Mouse (Mus musculus) stomach, embryonic 14.5 days (tissue): Measurements from ENCODE around the gene Crls1. TPM values are rescaled to one million over a fixed set of nuclear protein-coding genes. Genes with fewer than 3 reads are reported as not detected.

Experiments used
- ATAC-seq: fragments of 200-750 bp; cut with Nextera tagmentation; 2 replicates; pipeline ENCODE4 v1.8.0; 2017; ENCODE audit warnings: low read depth, moderate TSS enrichment; ENCODE audit not compliant: insufficient number of reproducible peaks, insufficient read depth, low FRiP score
- H3K27ac ChIP-seq: fragments of 300-500 bp; sonication (generic); 2 replicates; pipeline ENCODE4 v1.5.1; 2014; ENCODE audit warnings: mild to moderate bottlenecking, low read length, moderate library complexity, mixed read lengths
- H3K27me3 ChIP-seq: fragments of 300-500 bp; sonication (generic); 2 replicates; pipeline ENCODE4 v1.6.1; 2014; ENCODE audit warnings: low read length, control low read depth, mixed read lengths; ENCODE audit not compliant: control insufficient read depth, insufficient read depth
- H3K36me3 ChIP-seq: fragments of 300-500 bp; sonication (generic); 2 replicates; pipeline ENCODE4 v1.6.1; 2014; ENCODE audit warnings: mild to moderate bottlenecking, control low read depth, low read length, moderate library complexity, mixed read lengths; ENCODE audit not compliant: control insufficient read depth, insufficient read depth
- H3K4me1 ChIP-seq: fragments of 300-500 bp; sonication (generic); 2 replicates; pipeline ENCODE4 v1.6.1; 2014; ENCODE audit warnings: low read length, control low read depth, mixed read lengths; ENCODE audit not compliant: control insufficient read depth, insufficient read depth
- H3K4me2 ChIP-seq: fragments of 300-500 bp; sonication (generic); replicated peaks from 2 replicates; pipeline ENCODE4 v1.6.1; 2014; ENCODE audit warnings: low read depth, low read length, control low read depth
- H3K4me3 ChIP-seq: fragments of 300-500 bp; sonication (generic); 2 replicates; pipeline ENCODE4 v1.5.1; 2014; ENCODE audit warnings: low read depth, low read length, control low read depth
- H3K9ac ChIP-seq: fragments of 300-500 bp; sonication (generic); replicated peaks from 2 replicates; pipeline ENCODE4 v1.6.1; 2014; ENCODE audit warnings: low read depth, mild to moderate bottlenecking, control low read depth, low read length, moderate library complexity, mixed read lengths
- H3K9me3 ChIP-seq: fragments of 300-500 bp; sonication (generic); 2 replicates; pipeline ENCODE4 v1.6.1; 2016; ENCODE audit warnings: low read depth, low read length, control low read depth; ENCODE audit not compliant: control insufficient read depth
- WGBS: fragments of 180-500 bp; shearing (Covaris S2); extraction: QIAGEN DNeasy Blood & Tissue Kit; methylation state at CpG from one replicate; pipeline ENCODE4 v1.1.7; 2014; 5-methylcytosine and 5-hydroxymethylcytosine counted together
- polyA plus RNA-seq: library from polyadenylated mRNA; unstranded; fragments of >200 nt; fragmentation: Nextera tagmentation; extraction: Ambion mirVana; gene quantifications from 2 replicates; pipeline ENCODE4 v1.2.1, GENCODE M21; 2014

Gene Crls1
- 14.0 and 15.9 TPM in 2 replicates for polyA plus RNA-seq

GRCm38 (mm10) chr2:132846407-132847358, at the start of gene Crls1:
TSS of gene Crls1 (plus strand) at chr2:132846666.
- Histone ChIP-seq H3K4me1 (peaks cover 8% of the 10 kb centered on the region; the same call in 1 of the 2 replicates), H3K27ac (peak within 1 kb of the TSS; percentile 76), H3K4me3 (peak within 1 kb of the TSS; percentile 78), H3K9ac (peak within 1 kb of the TSS; percentile 92), H3K36me3 (peaks cover 12% of the 10 kb centered on the region; the same call in 1 of the 2 replicates), H3K9me3 (no peaks in the 10 kb centered on the region), H3K27me3 (no peaks in the 10 kb centered on the region), H3K4me2 (peak within 1 kb of the TSS; percentile 73)
- under 1% methylated on average over 96 of the region's 96 CpGs for WGBS
- peak; percentile 86 for ATAC-seq

- no peak for ATAC-seq
- no peaks in the 10 kb centered on the region for H3K9me3 ChIP-seq
- H3K4me1 ChIP-seq: no peaks in the 10 kb centered on the region
- H3K36me3 ChIP-seq: peaks cover 22% of the 10 kb centered on the region
- H3K4me2 ChIP-seq: no peak overlapping the region
- no peak overlapping the region for H3K27ac ChIP-seq
- no peaks in the 10 kb centered on the region for H3K27me3 ChIP-seq
- no peak overlapping the region for H3K4me3 ChIP-seq
- 79% methylated on average over 2 of the region's 2 CpGs for WGBS
- no peak overlapping the region for H3K9ac ChIP-seq
Observed at GRCm38 (mm10) chr2:132802976-132803375, 43.5 kb upstream of the Crls1 start.

- Histone ChIP-seq H3K9ac (peak within 1 kb of the TSS; percentile 66), H3K4me2 (peak within 1 kb of the TSS; percentile 91), H3K9me3 (no peaks in the 10 kb centered on the region), H3K27me3 (no peaks in the 10 kb centered on the region), H3K4me1 (peaks cover 11% of the 10 kb centered on the region; the same call in 1 of the 2 replicates), H3K27ac (peak within 1 kb of the TSS; percentile 66), H3K36me3 (peaks cover 7% of the 10 kb centered on the region; the same call in 1 of the 2 replicates), H3K4me3 (peak within 1 kb of the TSS; percentile 68)
- WGBS: under 1% methylated on average over 59 of the region's 59 CpGs
- peak; percentile 100 for ATAC-seq
Observed at GRCm38 (mm10) chr2:132815608-132816314, 30.7 kb upstream of the Crls1 start, which contains the start of the genes Trmt6 and Mcm8. TSS of gene Trmt6 (minus strand) at chr2:132816055. TSS of gene Mcm8 (plus strand) at chr2:132816141.

GRCm38 (mm10) chr2:132841071-132841470, 5.4 kb upstream of the Crls1 start:
- ATAC-seq: no peak
- Histone ChIP-seq H3K4me2 (no peak overlapping the region), H3K27ac (no peak overlapping the region), H3K9me3 (no peaks in the 10 kb centered on the region), H3K9ac (no peak overlapping the region), H3K4me1 (no peaks in the 10 kb centered on the region), H3K36me3 (0 out of 2 replicates have a peak, but pooled peaks cover 3% of the 10 kb centered on the region), H3K4me3 (no peak overlapping the region), H3K27me3 (no peaks in the 10 kb centered on the region)
- 91% methylated on average over 4 of the region's 4 CpGs for WGBS

GRCm38 (mm10) chr2:132847581-132847980, 1.1 kb downstream of the Crls1 start:
- Histone ChIP-seq H3K4me2 (peak overlapping the region; percentile 73), H3K4me3 (peak overlapping the region; percentile 78), H3K4me1 (peaks cover 8% of the 10 kb centered on the region; the same call in 1 of the 2 replicates), H3K27me3 (no peaks in the 10 kb centered on the region), H3K9me3 (no peaks in the 10 kb centered on the region), H3K27ac (no peak overlapping the region), H3K9ac (peak overlapping the region; percentile 92), H3K36me3 (peaks cover 12% of the 10 kb centered on the region; the same call in 1 of the 2 replicates)
- ATAC-seq: no peak
- WGBS: 26% methylated on average over 7 of the region's 7 CpGs

- H3K4me3 ChIP-seq: no peak overlapping the region
- H3K27me3 ChIP-seq: no peaks in the 10 kb centered on the region
- H3K4me1 ChIP-seq: peaks cover 8% of the 10 kb centered on the region; the same call in 1 of the 2 replicates
- no peak for ATAC-seq
- H3K9ac ChIP-seq: no peak overlapping the region
- H3K27ac ChIP-seq: no peak overlapping the region
- WGBS: 91% methylated on average over 4 of the region's 4 CpGs
- peaks cover 12% of the 10 kb centered on the region; the same call in 1 of the 2 replicates for H3K36me3 ChIP-seq
- no peaks in the 10 kb centered on the region for H3K9me3 ChIP-seq
- H3K4me2 ChIP-seq: peak overlapping the region; percentile 73; the same call in 1 of the 2 replicates
Observed at GRCm38 (mm10) chr2:132848361-132848760, 1.9 kb downstream of the Crls1 start.

- H3K27ac ChIP-seq: no peak overlapping the region
- H3K36me3 ChIP-seq: peaks cover 14% of the 10 kb centered on the region; the same call in 1 of the 2 replicates
- peaks cover 8% of the 10 kb centered on the region; the same call in 1 of the 2 replicates for H3K4me1 ChIP-seq
- no peaks in the 10 kb centered on the region for H3K9me3 ChIP-seq
- WGBS: 90% methylated on average over 6 of the region's 6 CpGs
- ATAC-seq: no peak
- no peak overlapping the region for H3K4me2 ChIP-seq
- no peak overlapping the region for H3K9ac ChIP-seq
- H3K27me3 ChIP-seq: no peaks in the 10 kb centered on the region
- no peak overlapping the region for H3K4me3 ChIP-seq
Observed at GRCm38 (mm10) chr2:132849141-132849540, 2.7 kb downstream of the Crls1 start.

- Histone ChIP-seq H3K27me3 (no peaks in the 10 kb centered on the region), H3K4me3 (no peak overlapping the region), H3K36me3 (peaks cover 15% of the 10 kb centered on the region; the same call in 1 of the 2 replicates), H3K9ac (no peak overlapping the region), H3K4me2 (no peak overlapping the region), H3K27ac (no peak overlapping the region), H3K9me3 (no peaks in the 10 kb centered on the region), H3K4me1 (peaks cover under 1% of the 10 kb centered on the region; the same call in 1 of the 2 replicates)
- no peak for ATAC-seq
- WGBS: 92% methylated on average over 1 of the region's 1 CpGs
Observed at GRCm38 (mm10) chr2:132853051-132853450, 6.6 kb downstream of the Crls1 start.
